In genomic region chr3:31022895-31023436, GRCm38 (mm10) we compare ENCODE assay signal across 8 mouse cellular contexts. TPM values are rescaled to one million over a fixed set of nuclear protein-coding genes. Genes with fewer than 3 reads are reported as not detected.
DNase-seq lines count a peak whose midpoint lies in the region; ATAC-seq lines count a peak whose summit lies in the region.

No protein-coding gene starts in this region.

- ATAC-seq in midbrain, embryonic 15.5 days (replicated peaks): no peak
- peak; percentile 71; the same call in 1 of the 2 replicates for ATAC-seq in heart, embryonic 11.5 days (replicated peaks; ENCODE audit: insufficient number of reproducible peaks, low FRiP score, low TSS enrichment)
- peak; percentile 83; the same call in 1 of the 2 replicates for ATAC-seq in stomach, embryonic 16.5 days (ENCODE audit: insufficient read depth, low FRiP score)

- WGBS in midbrain, embryonic 10.5 days: 46% methylated on average over 7 of the region's 7 CpGs
- WGBS in midbrain, embryonic 15.5 days: 39% methylated on average over 7 of the region's 7 CpGs
- 16% methylated on average over 7 of the region's 7 CpGs for WGBS in heart, embryonic 11.5 days (ENCODE audit: insufficient replicate concordance)
- WGBS in stomach, embryonic 16.5 days: 26% methylated on average over 7 of the region's 7 CpGs

- no peak overlapping the region for H3K4me2 ChIP-seq in midbrain, embryonic 15.5 days
- H3K4me2 ChIP-seq in heart, embryonic 11.5 days: peak overlapping the region; percentile 43; the same call in 1 of the 2 replicates
- 0 out of 2 replicates have a peak overlapping the region, but pooled peaks have one; percentile 1 for H3K4me2 ChIP-seq in stomach, embryonic 16.5 days (ENCODE audit: low read depth, low read length)

- peak overlapping the region; percentile 43; the same call in 1 of the 2 replicates for H3K27ac ChIP-seq in midbrain, embryonic 10.5 days (replicated peaks)
- H3K27ac ChIP-seq in midbrain, embryonic 15.5 days: no peak overlapping the region
- peak overlapping the region; percentile 68 for H3K27ac ChIP-seq in heart, embryonic 11.5 days (ENCODE audit: low read depth, low read length)
- H3K27ac ChIP-seq in stomach, embryonic 16.5 days (ENCODE audit: low read length): peak overlapping the region; percentile 60; the same call in 1 of the 2 replicates

- no peak overlapping the region for H3K4me3 ChIP-seq in midbrain, embryonic 10.5 days
- no peak overlapping the region for H3K4me3 ChIP-seq in midbrain, embryonic 15.5 days
- H3K4me3 ChIP-seq in heart, embryonic 11.5 days (ENCODE audit: low read depth, low read length): no peak overlapping the region
- no peak overlapping the region for H3K4me3 ChIP-seq in stomach, embryonic 16.5 days (replicated peaks; ENCODE audit: low read length)

- peaks cover 9% of the 10 kb centered on the region for H3K4me1 ChIP-seq in midbrain, embryonic 10.5 days
- H3K4me1 ChIP-seq in midbrain, embryonic 15.5 days: no peaks in the 10 kb centered on the region
- peaks cover 9% of the 10 kb centered on the region for H3K4me1 ChIP-seq in heart, embryonic 11.5 days (ENCODE audit: control insufficient read depth, insufficient read depth, low read length)
- H3K4me1 ChIP-seq in stomach, embryonic 16.5 days (ENCODE audit: control insufficient read depth, insufficient read depth, low read length): peaks cover 9% of the 10 kb centered on the region

- peak; percentile 25 for DNase-seq in midbrain, embryonic 10.5 days (ENCODE audit: low spot score)
- peak; percentile 62 for DNase-seq in kidney, postnatal 14 days
- DNase-seq in thymus, postnatal 0 days (ENCODE audit: low spot score): no peak
- DNase-seq in cerebellum, postnatal 14 days: no peak
- DNase-seq in spleen, postnatal 10 days (ENCODE audit: low spot score in 2 of 2): no peak

- peaks cover 18% of the 10 kb centered on the region for H3K36me3 ChIP-seq in midbrain, embryonic 10.5 days
- H3K36me3 ChIP-seq in midbrain, embryonic 15.5 days (replicated peaks): 0 out of 2 replicates have a peak, but pooled peaks cover 6% of the 10 kb centered on the region
- no peaks in the 10 kb centered on the region for H3K36me3 ChIP-seq in heart, embryonic 11.5 days (ENCODE audit: control insufficient read depth, insufficient read depth, low read length)
- H3K36me3 ChIP-seq in stomach, embryonic 16.5 days (ENCODE audit: control insufficient read depth, insufficient read depth, low read length): peaks cover 5% of the 10 kb centered on the region

- no peak overlapping the region for H3K9ac ChIP-seq in midbrain, embryonic 15.5 days
- peak overlapping the region; percentile 10; the same call in 1 of the 2 replicates for H3K9ac ChIP-seq in heart, embryonic 11.5 days (ENCODE audit: low read depth, low read length)
- H3K9ac ChIP-seq in stomach, embryonic 16.5 days (ENCODE audit: low read length): no peak overlapping the region

- no peaks in the 10 kb centered on the region for H3K27me3 ChIP-seq in midbrain, embryonic 10.5 days (ENCODE audit: low read depth, poor library complexity, severe bottlenecking)
- no peaks in the 10 kb centered on the region for H3K27me3 ChIP-seq in midbrain, embryonic 15.5 days (replicated peaks)
- no peaks in the 10 kb centered on the region for H3K27me3 ChIP-seq in heart, embryonic 11.5 days (ENCODE audit: control insufficient read depth, insufficient read depth, low read length)
- no peaks in the 10 kb centered on the region for H3K27me3 ChIP-seq in stomach, embryonic 16.5 days (ENCODE audit: control insufficient read depth, insufficient read depth, low read length)

- H3K9me3 ChIP-seq in midbrain, embryonic 10.5 days (replicated peaks): no peaks in the 10 kb centered on the region
- no peaks in the 10 kb centered on the region for H3K9me3 ChIP-seq in midbrain, embryonic 15.5 days
- no peaks in the 10 kb centered on the region for H3K9me3 ChIP-seq in heart, embryonic 11.5 days (replicated peaks; ENCODE audit: control insufficient read depth, low read length)
- H3K9me3 ChIP-seq in stomach, embryonic 16.5 days (replicated peaks; ENCODE audit: control insufficient read depth, low read length): no peaks in the 10 kb centered on the region

RNA-seq across cellular contexts. Expression of gene Prkci, which starts 27.4 kb away (rescaled TPM):
- polyA plus RNA-seq in midbrain, embryonic 10.5 days (2016; fragmentation: Nextera tagmentation; extraction: Ambion mirVana): 31.0 and 31.7 TPM in 2 replicates
- polyA plus RNA-seq in midbrain, embryonic 15.5 days (2015; fragmentation: Nextera tagmentation; extraction: Ambion mirVana): 24.8 and 27.3 TPM in 2 replicates
- polyA plus RNA-seq in heart, embryonic 11.5 days (2014; fragmentation: Nextera tagmentation; extraction: Ambion mirVana): 20.6 and 26.8 TPM in 2 replicates
- polyA plus RNA-seq in stomach, embryonic 16.5 days (2015; fragmentation: Nextera tagmentation; extraction: Ambion mirVana): 40.3 and 41.9 TPM in 2 replicates
- polyA plus RNA-seq in thymus, postnatal 0 days (2015; fragmentation: Nextera tagmentation; extraction: Ambion mirVana): 15.0 and 15.9 TPM in 2 replicates

RNA-seq across cellular contexts. Expression of gene Phc3, which starts 53.8 kb away (rescaled TPM):
- polyA plus RNA-seq in midbrain, embryonic 10.5 days (2016; fragmentation: Nextera tagmentation; extraction: Ambion mirVana): 3.9 and 4.5 TPM in 2 replicates
- 8.6 TPM in 2 replicates for polyA plus RNA-seq in midbrain, embryonic 15.5 days (2015; fragmentation: Nextera tagmentation; extraction: Ambion mirVana)
- polyA plus RNA-seq in heart, embryonic 11.5 days (2014; fragmentation: Nextera tagmentation; extraction: Ambion mirVana): 5.5 and 6.7 TPM in 2 replicates
- polyA plus RNA-seq in stomach, embryonic 16.5 days (2015; fragmentation: Nextera tagmentation; extraction: Ambion mirVana): 6.2 and 6.8 TPM in 2 replicates
- 4.0 and 5.3 TPM in 2 replicates for polyA plus RNA-seq in thymus, postnatal 0 days (2015; fragmentation: Nextera tagmentation; extraction: Ambion mirVana)

Comparison
In these comparisons a context has a peak if more than half of its experiments do, and no peak if none do; other contexts are left out.
1. DNase-seq: peak in midbrain, embryonic 10.5 days (single experiment) and kidney, postnatal 14 days (single experiment); none in thymus, postnatal 0 days (single experiment), cerebellum, postnatal 14 days (0 of 2) and spleen, postnatal 10 days (0 of 2).